Mouse (Mus musculus) G1E (cell line): Measurements from ENCODE around the gene Zfp143.

Source experiments
- CTCF ChIP-seq: IDR thresholded peaks from 2 replicates; pipeline ENCODE4 v1.5.1; 2012; ENCODE audit warnings: low read depth, low read length, inconsistent platforms, mixed read lengths
- GATA2 ChIP-seq: IDR thresholded peaks from 2 replicates; pipeline ENCODE4 v1.6.1; 2012; ENCODE audit warnings: low read depth, low read length, inconsistent platforms, borderline replicate concordance

GRCm38 (mm10) chr7:110030342-110030741, 30.7 kb upstream of the Zfp143 start:
- no peak for TF ChIP-seq CTCF
- no peak for TF ChIP-seq GATA2
